Mouse (Mus musculus): ENCODE measurements around the gene Rmi2.

GRCm38 (mm10) chr16:10873654-10874053, 38.8 kb downstream of the Rmi2 start:
- TF ChIP-seq CTCF (conservative IDR thresholded peaks at IDR 0.05; ENCODE audit: low read length) (peak; percentile 97), NANOG (IDR thresholded peaks at IDR 0.05; ENCODE audit: borderline replicate concordance, low read length) (no peak)
